Mouse (Mus musculus) liver, postnatal 0 days (tissue): ENCODE results near the gene Prap1.

Source experiments
- CTCF ChIP-seq: sonication (generic); IDR thresholded peaks from 2 replicates; pipeline ENCODE4 v1.5.1; 2016; ENCODE audit warnings: antibody characterized with exemption, low read depth
- EP300 ChIP-seq: IDR thresholded peaks from 2 replicates; pipeline ENCODE4 v1.6.1; 2016; ENCODE audit warnings: antibody characterized with exemption, low read depth, mild to moderate bottlenecking

DNA sequence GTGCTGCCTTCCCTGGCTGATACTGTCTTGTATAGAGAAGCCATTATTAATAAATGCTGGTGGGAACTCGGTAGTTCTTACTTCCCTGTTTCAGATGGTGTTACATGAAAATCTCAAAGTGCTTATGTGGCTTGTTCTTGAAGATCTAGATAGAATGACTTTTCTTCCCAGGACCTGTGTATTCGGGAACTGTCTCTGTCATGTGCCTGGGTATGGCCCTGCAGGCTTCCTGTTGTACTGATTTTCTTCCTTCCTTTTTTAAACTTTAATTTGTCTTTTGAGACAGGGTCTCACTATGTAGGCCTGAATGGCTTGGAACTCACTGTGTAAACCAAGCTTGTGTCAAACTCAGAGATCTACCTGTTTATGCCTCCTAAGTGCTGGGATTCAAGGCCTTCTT, 34.7 kb downstream of the Prap1 start:
- no peak for TF ChIP-seq CTCF
- TF ChIP-seq EP300, result no peak
